Mouse (Mus musculus) liver, postnatal 0 days (tissue): Measurements from ENCODE around the gene Gal3st3. TPM values are rescaled to one million over a fixed set of nuclear protein-coding genes. Genes with fewer than 3 reads are reported as not detected.

Source experiments
- ATAC-seq: fragments of 200-750 bp; cut with Nextera tagmentation; 2 replicates; pipeline ENCODE4 v1.8.0; 2017; ENCODE audit warnings: mild to moderate bottlenecking, moderate library complexity
- DNase-seq: peaks from one replicate; pipeline ENCODE4 v3.0.0-alpha.2; 2016
- H3K27ac ChIP-seq: fragments of 300-500 bp; sonication (generic); 2 replicates; pipeline ENCODE4 v1.5.1; 2014; ENCODE audit warnings: antibody characterized with exemption, moderate library complexity, mild to moderate bottlenecking, low read depth
- H3K27me3 ChIP-seq: fragments of 300-500 bp; sonication (generic); 2 replicates; pipeline ENCODE4 v1.6.1; 2014; ENCODE audit warnings: low read length, control low read depth, mixed read lengths; ENCODE audit not compliant: insufficient read depth
- H3K36me3 ChIP-seq: fragments of 300-500 bp; sonication (generic); replicated peaks from 2 replicates; pipeline ENCODE4 v1.6.1; 2014; ENCODE audit warnings: mild to moderate bottlenecking, control low read depth, low read length, moderate library complexity, mixed read lengths; ENCODE audit not compliant: insufficient read depth
- H3K4me1 ChIP-seq: fragments of 300-500 bp; sonication (generic); 2 replicates; pipeline ENCODE4 v1.6.1; 2014; ENCODE audit warnings: antibody characterized with exemption, mild to moderate bottlenecking, control low read depth; ENCODE audit not compliant: insufficient read depth
- H3K4me2 ChIP-seq: fragments of 300-500 bp; sonication (generic); 2 replicates; pipeline ENCODE4 v1.6.1; 2014; ENCODE audit warnings: low read depth, mild to moderate bottlenecking, low read length, moderate library complexity, mixed read lengths
- H3K4me3 ChIP-seq: fragments of 300-500 bp; sonication (generic); 2 replicates; pipeline ENCODE4 v1.5.1; 2014; ENCODE audit warnings: low read depth, low read length
- H3K9ac ChIP-seq: fragments of 300-500 bp; sonication (generic); replicated peaks from 2 replicates; pipeline ENCODE4 v1.6.1; 2014; ENCODE audit warnings: mild to moderate bottlenecking, moderate library complexity
- H3K9me3 ChIP-seq: fragments of 300-500 bp; sonication (generic); 2 replicates; pipeline ENCODE4 v1.6.1; 2016; ENCODE audit warnings: mild to moderate bottlenecking, control low read depth, low read length, mixed read lengths
- CTCF ChIP-seq: sonication (generic); IDR thresholded peaks from 2 replicates; pipeline ENCODE4 v1.5.1; 2016; ENCODE audit warnings: antibody characterized with exemption, low read depth
- EP300 ChIP-seq: IDR thresholded peaks from 2 replicates; pipeline ENCODE4 v1.6.1; 2016; ENCODE audit warnings: antibody characterized with exemption, low read depth, mild to moderate bottlenecking
- WGBS: fragments of 180-500 bp; shearing (Covaris S2); extraction: QIAGEN DNeasy Blood & Tissue Kit; methylation state at CpG from one replicate; pipeline ENCODE4 v1.1.7; 2014; ENCODE audit not compliant: insufficient replicate concordance; 5-methylcytosine and 5-hydroxymethylcytosine counted together
- polyA plus RNA-seq: library from polyadenylated mRNA; unstranded; fragments of >200 nt; fragmentation: Nextera tagmentation; extraction: Ambion mirVana; gene quantifications from 2 replicates; pipeline ENCODE4 v1.2.1, GENCODE M21; 2015

Gene Gal3st3
- not detected in 2 replicates for polyA plus RNA-seq

GRCm38 (mm10) chr19:5297903-5298800 lies at the start of gene Gal3st3:
Gene Gal3st3 (plus strand): TSS chr19:5298331.
- Histone ChIP-seq H3K4me1 (peaks cover 13% of the 10 kb centered on the region), H3K27me3 (peaks cover 5% of the 10 kb centered on the region; the same call in 1 of the 2 replicates), H3K4me3 (no peak within 1 kb of the TSS), H3K9ac (no peak within 1 kb of the TSS), H3K27ac (no peak within 1 kb of the TSS), H3K36me3 (peaks cover under 1% of the 10 kb centered on the region; the same call in 1 of the 2 replicates), H3K4me2 (peak within 1 kb of the TSS; percentile 40; the same call in 1 of the 2 replicates), H3K9me3 (no peaks in the 10 kb centered on the region)
- TF ChIP-seq EP300: no peak
- no peak for TF ChIP-seq CTCF
- WGBS: 20% methylated on average over 31 of the region's 32 CpGs
- DNase-seq (no peak), ATAC-seq (no peak)

- WGBS: 17% methylated on average over 3 of the region's 3 CpGs
- no peak overlapping the region for H3K9ac ChIP-seq
- no peaks in the 10 kb centered on the region for H3K36me3 ChIP-seq
- no peak overlapping the region for H3K4me3 ChIP-seq
- DNase-seq (no peak), ATAC-seq (no peak)
- H3K9me3 ChIP-seq: no peaks in the 10 kb centered on the region
- no peak overlapping the region for H3K4me2 ChIP-seq
- TF ChIP-seq CTCF (no peak), EP300 (no peak)
- H3K27ac ChIP-seq: peak overlapping the region; percentile 44
- no peaks in the 10 kb centered on the region for H3K27me3 ChIP-seq
- H3K4me1 ChIP-seq: peaks cover 2% of the 10 kb centered on the region; the same call in 1 of the 2 replicates
These were observed 41.0 kb upstream of the Gal3st3 start for GRCm38 (mm10) chr19:5257140-5257539.

GRCm38 (mm10) chr19:5267015-5267414 lies 31.1 kb upstream of the Gal3st3 start:
- DNase-seq (no peak), ATAC-seq (peak; percentile 82)
- TF ChIP-seq EP300 (peak; percentile 79), CTCF (no peak)
- Histone ChIP-seq H3K27me3 (no peaks in the 10 kb centered on the region), H3K9me3 (no peaks in the 10 kb centered on the region), H3K9ac (no peak overlapping the region), H3K36me3 (no peaks in the 10 kb centered on the region), H3K4me2 (no peak overlapping the region), H3K4me3 (no peak overlapping the region), H3K27ac (peak overlapping the region; percentile 17; the same call in 1 of the 2 replicates), H3K4me1 (peaks cover 24% of the 10 kb centered on the region)
- WGBS: 57% methylated on average over 5 of the region's 5 CpGs

GRCm38 (mm10) chr19:5268017-5268416 lies 30.1 kb upstream of the Gal3st3 start:
- Histone ChIP-seq H3K4me2 (no peak overlapping the region), H3K36me3 (no peaks in the 10 kb centered on the region), H3K4me3 (no peak overlapping the region), H3K9me3 (no peaks in the 10 kb centered on the region), H3K4me1 (peaks cover 30% of the 10 kb centered on the region), H3K27ac (peak overlapping the region; percentile 17; the same call in 1 of the 2 replicates), H3K9ac (no peak overlapping the region), H3K27me3 (no peaks in the 10 kb centered on the region)
- DNase-seq (no peak), ATAC-seq (no peak)
- TF ChIP-seq CTCF (no peak), EP300 (peak; percentile 54; the same call in 1 of the 2 replicates)

GRCm38 (mm10) chr19:5268875-5269274 lies 29.3 kb upstream of the Gal3st3 start:
- Histone ChIP-seq H3K36me3 (peaks cover 2% of the 10 kb centered on the region; the same call in 1 of the 2 replicates), H3K9me3 (no peaks in the 10 kb centered on the region), H3K27me3 (no peaks in the 10 kb centered on the region), H3K27ac (peak overlapping the region; percentile 37), H3K4me2 (no peak overlapping the region), H3K9ac (no peak overlapping the region), H3K4me1 (peaks cover 38% of the 10 kb centered on the region), H3K4me3 (no peak overlapping the region)
- ATAC-seq: peak; percentile 14
- no peak for TF ChIP-seq EP300
- no peak for TF ChIP-seq CTCF
- no peak for DNase-seq
- WGBS: 50% methylated on average over 3 of the region's 3 CpGs

GRCm38 (mm10) chr19:5269392-5269791 lies 28.7 kb upstream of the Gal3st3 start:
- Histone ChIP-seq H3K9me3 (no peaks in the 10 kb centered on the region), H3K4me3 (no peak overlapping the region), H3K4me2 (peak overlapping the region; percentile 36), H3K27me3 (no peaks in the 10 kb centered on the region), H3K36me3 (peaks cover 7% of the 10 kb centered on the region), H3K4me1 (peaks cover 42% of the 10 kb centered on the region), H3K9ac (no peak overlapping the region), H3K27ac (no peak overlapping the region)
- ATAC-seq (peak; percentile 14), DNase-seq (no peak)
- TF ChIP-seq CTCF: no peak
- no peak for TF ChIP-seq EP300
- 53% methylated on average over 5 of the region's 5 CpGs for WGBS
